Mouse (Mus musculus) ovary, postnatal 10 days (tissue): ENCODE measurements around the gene Scn10a.

Experiments used
- DNase-seq: peaks from one replicate; pipeline ENCODE4 v3.0.0; 2022; ENCODE audit warnings: low spot score

The Scn10a gene

GRCm38 (mm10) chr9:119634216-119634843, 84.8 kb downstream of the Scn10a start:
- DNase-seq, result no peak

DNA sequence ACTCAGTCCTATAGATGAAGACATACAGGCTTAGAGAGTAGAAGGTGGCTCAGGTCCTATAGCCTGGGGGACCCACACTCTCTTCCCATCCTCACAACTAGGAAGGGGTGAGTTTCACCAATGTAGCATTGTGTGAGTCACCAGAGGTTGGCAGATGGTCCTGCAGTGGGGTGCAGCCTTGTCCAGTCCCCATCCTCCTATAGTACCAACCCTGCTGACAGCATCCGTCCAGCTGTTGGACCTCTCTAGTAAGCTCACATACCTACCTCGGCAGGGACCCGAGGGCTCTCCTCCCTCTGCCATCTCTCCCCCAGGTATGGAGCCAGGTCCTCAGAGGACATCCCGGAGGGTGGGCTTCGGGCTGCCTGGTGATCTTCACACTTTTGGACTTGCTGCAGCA, 85.6 kb downstream of the Scn10a start:
- no peak for DNase-seq

DNA sequence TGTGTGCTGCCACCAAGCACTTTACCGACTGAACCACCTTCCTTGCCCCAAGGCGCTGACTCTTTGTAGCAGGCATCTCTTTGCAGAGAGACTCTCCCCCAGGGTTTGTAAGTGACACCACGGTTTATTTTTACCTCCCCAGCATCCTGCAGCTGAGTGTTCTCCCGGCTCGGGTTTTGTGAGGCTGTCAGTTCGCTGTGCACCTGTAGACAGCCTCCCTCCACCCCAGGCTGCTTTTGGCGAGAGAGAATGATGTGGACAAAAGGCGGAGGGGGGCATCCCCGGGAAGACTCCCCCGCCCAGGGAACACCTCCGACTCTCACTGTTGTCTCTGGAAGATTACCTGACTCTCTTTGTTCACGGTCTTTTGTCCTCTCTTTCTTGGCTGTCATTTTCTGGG, 86.3 kb downstream of the Scn10a start:
- no peak for DNase-seq

DNA sequence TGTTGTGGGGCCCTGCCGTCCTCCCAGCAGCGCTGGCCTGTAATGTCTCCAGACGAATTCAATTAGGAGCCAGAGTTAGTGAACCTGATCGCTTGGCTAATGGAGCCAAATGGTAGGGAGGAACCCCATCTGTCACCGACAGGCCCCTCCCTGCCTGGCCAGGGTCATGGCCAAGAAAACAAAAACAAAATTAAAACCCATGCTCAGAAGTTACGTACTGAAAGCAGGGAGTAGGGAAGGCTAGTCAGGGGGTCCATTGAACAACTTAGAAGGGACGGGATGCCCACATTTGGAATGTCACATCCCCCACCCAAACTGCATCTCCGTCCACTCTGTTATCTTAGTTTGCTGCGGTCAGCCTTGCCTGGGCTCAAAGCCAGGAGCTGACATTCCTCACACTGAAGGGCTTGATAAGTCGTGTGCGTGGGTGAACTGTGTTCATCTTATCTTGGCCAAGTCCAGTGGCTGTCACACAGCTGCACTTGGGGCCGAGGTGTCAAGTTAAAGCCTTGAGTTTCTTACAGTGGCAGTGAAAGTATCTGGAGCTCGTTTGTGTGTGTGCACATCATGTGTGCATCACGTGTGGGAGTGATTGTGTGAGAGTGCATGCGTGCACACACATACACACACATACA, 87.1 kb downstream of the Scn10a start:
- no peak for DNase-seq

- no peak for DNase-seq
Observed at GRCm38 (mm10) chr9:119631393-119631898, 87.7 kb downstream of the Scn10a start.

DNA sequence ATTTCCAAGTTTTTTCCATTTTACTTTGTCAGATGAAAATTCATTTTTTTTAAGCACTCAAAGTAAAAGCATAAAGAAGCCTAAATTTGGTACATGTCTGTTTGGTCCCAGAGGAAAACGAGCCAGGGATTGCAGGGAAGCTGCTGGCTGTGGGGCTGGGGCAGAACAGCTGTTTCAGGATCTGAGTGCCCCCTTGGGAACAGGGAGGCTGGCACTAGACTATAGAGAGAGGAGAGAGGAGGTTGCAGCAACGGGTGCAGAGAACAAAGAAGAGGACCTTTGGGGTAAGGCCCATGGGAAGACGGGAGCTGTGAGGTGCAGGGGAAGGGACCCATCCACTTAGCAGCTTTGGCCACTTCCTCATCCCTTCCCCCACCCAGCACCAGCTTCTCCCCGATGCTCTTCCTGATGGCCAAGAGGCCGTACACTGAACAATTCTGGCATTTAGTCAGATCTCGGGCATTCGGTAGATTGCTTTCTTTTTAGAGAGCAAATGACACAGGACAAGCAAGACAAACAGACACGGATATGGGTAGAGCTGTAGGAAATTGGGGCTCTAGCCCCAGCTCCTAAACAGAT, 90.3 kb downstream of the Scn10a start:
- no peak for DNase-seq

GRCm38 (mm10) chr9:119627227-119627626, 91.9 kb downstream of the Scn10a start:
- no peak for DNase-seq

GRCm38 (mm10) chr9:119624151-119624550, 95.0 kb downstream of the Scn10a start:
- DNase-seq, result no peak

DNA sequence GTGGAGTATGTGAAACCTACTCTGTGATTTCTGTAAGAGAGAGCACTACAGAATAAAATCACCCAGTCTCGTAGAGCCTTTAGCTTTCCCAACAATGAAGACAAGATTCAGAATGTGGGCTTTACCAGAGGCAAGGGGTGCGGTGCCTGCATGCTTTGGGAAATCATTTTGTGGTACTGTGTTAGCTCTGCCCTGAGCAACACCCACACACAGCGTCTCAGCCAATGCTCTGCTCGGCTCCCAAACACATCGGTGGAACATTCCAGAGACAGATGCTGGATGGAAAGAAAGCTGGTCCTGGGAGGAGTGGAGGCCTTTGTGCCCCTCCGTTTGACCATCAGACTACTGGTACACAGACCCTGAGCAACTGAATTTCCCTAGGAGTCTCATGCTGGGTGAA, 104.3 kb downstream of the Scn10a start:
- DNase-seq, result no peak

GRCm38 (mm10) chr9:119610563-119611166, 108.5 kb downstream of the Scn10a start:
- no peak for DNase-seq

DNA sequence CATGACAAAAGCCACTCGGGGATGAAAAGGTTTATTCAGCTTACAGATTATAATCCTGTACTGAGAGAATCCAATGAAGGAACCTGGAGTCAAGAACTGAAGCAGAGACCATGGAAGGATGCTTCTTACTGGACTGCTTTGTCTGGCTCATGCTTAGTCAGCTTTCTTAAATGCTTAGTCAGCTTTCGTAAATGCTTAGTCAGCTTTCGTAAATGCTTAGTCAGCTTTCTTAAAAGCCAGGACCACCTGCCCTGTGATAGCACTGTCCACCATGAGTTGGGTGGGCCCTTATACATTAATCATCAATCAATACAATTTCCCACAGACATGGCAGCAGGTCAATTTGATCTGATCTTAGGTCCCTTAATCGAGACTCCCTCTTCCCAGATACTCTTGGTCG, 112.2 kb downstream of the Scn10a start:
- no peak for DNase-seq

DNA sequence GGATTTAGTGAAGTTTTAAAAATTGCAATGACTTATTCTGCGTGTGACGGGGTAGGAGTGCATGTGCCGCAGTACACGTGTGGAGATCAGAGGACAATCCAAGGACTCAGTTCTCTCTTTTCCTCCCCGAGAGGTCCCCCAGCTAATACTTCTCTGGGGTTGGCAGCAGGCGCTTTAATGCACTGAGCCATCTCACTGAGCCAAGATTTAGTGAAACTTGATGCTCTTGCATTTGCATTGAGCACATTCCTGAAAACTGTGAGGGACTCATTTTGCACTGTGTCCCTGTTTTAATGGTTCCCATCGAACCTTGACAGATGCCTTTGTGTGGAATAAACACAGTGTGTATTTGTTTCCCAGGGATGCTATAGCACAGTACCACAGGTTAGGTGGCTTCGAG, 114.5 kb downstream of the Scn10a start:
- no peak for DNase-seq

DNA sequence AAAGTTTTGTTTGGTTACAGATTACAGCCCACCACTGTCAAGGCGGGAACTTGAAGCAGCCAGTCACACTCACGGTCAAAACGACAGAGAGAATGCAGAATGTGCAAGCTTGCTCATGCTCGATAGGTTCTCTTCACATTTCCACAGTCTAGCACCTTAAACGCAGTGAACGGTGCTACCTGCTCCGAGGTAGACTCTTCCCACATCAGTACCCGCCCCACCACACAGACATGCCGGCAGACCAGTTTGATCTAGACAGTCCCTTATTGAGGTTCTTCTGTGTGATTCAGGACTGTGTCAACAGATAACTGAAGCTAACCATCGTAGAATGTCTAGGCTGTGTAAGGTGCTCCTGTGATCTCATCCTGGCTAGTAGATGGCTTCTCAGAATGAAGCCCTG, 120.6 kb downstream of the Scn10a start:
- DNase-seq, result no peak

DNA sequence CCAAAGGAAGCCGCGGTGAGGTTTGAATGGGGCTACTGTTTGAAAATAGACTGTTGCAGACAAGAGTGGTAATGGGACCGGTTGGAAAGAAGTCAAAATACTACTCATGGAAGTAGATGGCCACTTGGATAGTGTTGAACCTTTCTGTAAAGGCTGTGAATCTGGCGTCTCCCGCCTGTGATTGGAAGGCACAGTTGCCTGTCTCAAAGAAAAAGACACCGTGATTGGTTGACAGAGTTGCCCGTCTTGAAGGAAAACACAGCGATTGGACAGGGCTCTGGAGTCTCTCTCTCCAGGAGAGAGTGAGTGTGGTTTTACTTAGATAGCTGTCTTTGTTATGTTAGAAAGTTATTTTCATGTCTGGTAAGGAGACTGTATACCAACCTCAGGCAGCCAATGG, 121.8 kb downstream of the Scn10a start:
- DNase-seq, result no peak

DNA sequence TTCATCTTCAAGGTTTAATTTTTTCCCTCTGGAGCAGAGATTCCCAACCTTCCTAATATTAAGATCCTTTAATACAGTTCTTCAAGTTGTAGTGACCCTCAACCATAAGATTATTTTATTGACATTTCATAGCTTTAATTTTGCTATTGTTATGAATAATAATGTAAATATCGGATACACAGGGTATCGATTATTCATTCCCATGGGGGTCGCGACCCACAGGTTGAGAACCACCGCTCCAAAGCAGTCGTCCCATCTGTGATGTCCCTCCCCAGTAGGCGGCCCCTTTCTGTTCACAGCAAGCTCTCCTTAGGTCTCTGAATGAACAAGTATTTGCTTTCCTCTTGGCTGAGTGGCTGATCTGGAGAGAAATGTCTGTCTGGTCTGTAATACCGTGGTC, 129.5 kb downstream of the Scn10a start:
- DNase-seq, result no peak

DNA sequence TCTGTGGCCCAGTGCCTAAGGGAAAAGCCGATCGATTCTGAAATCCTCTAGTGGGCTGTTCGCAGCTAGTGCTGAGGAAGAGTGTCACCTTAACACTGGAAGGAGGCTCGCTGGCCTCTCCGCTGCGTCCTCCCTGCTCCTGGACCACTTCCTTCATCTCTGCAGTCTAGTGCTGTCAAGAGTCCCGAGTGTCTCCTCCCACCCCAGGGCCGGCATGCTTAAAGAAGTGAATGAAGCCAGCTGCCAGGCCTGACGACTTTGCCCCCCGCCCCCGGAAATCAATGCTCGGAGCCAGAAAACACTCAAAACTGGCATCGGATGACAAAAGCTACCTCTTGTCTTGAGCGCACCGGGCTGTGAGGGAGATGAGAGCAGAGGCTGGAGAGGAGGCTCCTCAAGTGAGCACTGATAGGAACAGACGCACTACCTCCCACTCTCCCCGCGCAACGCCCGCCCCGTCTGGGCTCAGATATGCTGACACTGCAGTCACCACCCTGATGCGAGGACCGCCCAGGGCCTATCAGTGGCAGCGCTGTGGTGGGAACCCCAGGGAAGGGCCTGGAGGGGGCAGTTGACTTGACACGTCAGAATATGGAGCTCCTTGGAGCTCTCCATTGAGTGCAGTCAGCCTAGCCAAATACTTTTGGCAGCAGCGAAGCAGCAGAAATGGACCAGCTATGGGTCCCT, 130.2 kb downstream of the Scn10a start:
- DNase-seq, result no peak

- peak; percentile 58 for DNase-seq
Observed at GRCm38 (mm10) chr9:119580668-119581067, 138.5 kb downstream of the Scn10a start.

DNA sequence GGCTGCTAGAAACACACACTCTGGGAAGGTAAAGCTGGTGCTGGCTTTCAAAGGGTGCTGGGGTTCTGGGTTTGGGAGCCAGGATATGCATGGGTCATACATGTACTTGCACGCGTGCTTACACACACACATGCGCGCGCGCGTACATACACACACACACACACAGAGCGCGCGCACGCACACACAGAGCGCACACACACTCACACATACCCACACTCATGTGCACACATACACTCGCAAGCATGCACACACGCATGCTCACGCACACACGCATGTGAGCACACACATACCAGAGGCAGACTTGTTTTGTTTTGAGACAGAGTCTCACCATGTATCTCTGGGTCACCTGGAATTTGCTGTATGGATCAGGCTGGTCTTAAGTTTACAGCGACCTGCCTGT, 138.9 kb downstream of the Scn10a start:
- DNase-seq, result no peak

GRCm38 (mm10) chr9:119578636-119579438, 140.3 kb downstream of the Scn10a start, which contains the start of gene Scn5a:
Gene Scn5a, minus strand, starts transcription at chr9:119579016.
- no peak for DNase-seq

DNA sequence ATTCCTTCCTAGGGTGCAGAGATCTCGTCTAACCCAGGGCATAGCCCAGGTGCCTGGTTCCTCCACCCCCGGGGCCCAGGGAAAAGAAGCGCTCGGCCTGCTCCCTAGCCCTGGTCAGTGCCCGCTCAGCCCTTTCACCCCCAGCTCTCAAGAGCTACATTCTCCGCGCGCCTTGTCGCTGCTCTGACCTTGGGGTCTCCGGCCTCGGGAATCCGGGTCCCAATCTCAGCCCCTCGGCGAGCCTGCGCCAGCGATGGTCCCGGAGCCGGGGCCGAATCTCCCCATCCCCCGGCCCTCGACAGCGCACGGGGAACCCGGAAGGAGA, 140.8 kb downstream of the Scn10a start:
- DNase-seq, result no peak

DNA sequence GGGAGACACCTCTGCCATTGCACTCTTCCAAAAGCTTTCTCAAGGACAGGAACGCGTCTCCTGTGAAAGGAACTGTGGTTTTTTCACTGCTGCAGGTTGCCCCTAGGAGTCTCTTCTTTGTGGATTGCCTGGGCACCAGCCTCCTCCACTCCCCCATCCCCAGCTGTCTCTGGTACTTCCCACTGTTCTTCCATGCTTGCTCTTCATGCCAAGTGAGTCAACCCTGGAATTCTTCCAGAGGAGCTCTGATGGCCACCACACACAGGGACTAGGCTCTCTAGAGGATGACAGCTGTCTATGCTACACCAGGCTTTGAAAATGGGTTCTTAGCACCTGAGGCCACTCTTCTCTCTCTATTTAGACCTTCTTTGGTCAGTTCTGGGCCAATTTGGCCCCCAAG, 142.1 kb downstream of the Scn10a start:
- no peak for DNase-seq

DNA sequence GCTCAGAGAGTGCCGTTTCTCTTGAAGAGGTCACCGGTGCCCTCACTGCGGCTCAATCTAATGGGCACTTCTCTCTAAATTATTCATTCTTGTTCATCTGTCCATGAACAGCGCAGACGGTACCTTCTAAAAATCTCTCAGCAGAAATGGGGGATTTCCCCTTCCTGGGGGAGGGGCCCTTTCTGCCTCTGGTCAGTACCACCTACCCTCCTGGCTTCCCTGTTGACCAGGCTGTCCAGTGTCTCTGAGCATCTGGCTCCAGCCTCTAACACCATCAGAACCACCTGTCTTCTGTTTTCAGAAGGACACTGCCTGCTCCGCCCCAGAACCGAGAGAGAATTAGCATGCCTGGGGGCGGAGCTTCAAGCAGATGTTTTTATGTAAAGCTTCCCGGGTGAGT, 143.4 kb downstream of the Scn10a start:
- DNase-seq, result no peak
